ENCODE assay signal across 9 mouse cellular contexts in the genomic region with DNA sequence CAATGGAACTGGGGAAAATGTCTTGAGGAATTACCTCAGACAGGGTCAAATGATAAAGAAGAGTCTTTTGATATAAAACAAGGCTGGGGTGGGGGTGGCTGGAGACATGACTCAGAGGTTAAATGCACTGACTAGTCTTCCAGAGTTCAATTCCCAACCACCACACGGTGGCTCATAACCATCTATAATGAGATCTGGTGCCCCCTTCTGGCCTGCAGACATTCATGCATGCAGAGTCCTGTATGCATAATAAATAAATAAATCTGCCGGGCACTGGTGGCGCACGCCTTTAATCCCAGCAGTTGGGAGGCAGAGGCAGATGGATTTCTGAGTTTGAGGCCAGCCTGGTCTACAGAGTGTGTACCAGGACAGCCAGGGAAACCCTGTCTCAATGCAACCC. TPM values are rescaled to one million over a fixed set of nuclear protein-coding genes. Genes with fewer than 3 reads are reported as not detected.
DNase-seq lines count a peak whose midpoint lies in the region; ATAC-seq and TF ChIP-seq lines count a peak whose summit lies in the region.
"Had no signal": no experiment of that assay in that cellular context is flagged by ENCODE, and none has a peak within 500 bp of the region (broad histone marks: within the 10 kb centered on the region; RNA-seq: fewer than 3 reads in every experiment).

No protein-coding gene starts in this region.

- peak; percentile 46 for TF ChIP-seq CTCF in heart, postnatal 0 days (IDR thresholded peaks at IDR 0.05; ENCODE audit: low read depth)
- TF ChIP-seq CTCF in G1E (IDR thresholded peaks at IDR 0.05; ENCODE audit: low read depth, low read length): peak; percentile 23; the same call in 1 of the 2 replicates

- TF ChIP-seq EP300 in heart, postnatal 0 days (IDR thresholded peaks at IDR 0.05; ENCODE audit: low read depth): no peak

- DNase-seq in heart, postnatal 0 days (ENCODE audit: low spot score): peak; percentile 9
- no peak for DNase-seq in heart, adult 8-10 months (ENCODE audit: low spot score)
- DNase-seq in 3134 (ENCODE audit: extremely low read depth, insufficient read length, low spot score) (peak; percentile 34), G1E (ENCODE audit: low spot score) (no peak)
- DNase-seq in embryonic facial prominence, embryonic 14.5 days (ENCODE audit: low spot score): peak; percentile 9
- peak; percentile 51 for DNase-seq in naive thymus-derived CD4-positive, alpha-beta T cell, adult 2 months (ENCODE audit: low read depth)

- H3K9me3 ChIP-seq in heart, postnatal 0 days (replicated peaks; ENCODE audit: control insufficient read depth, low read length): no peaks in the 10 kb centered on the region
- H3K9me3 ChIP-seq in G1E (replicated peaks): no peaks in the 10 kb centered on the region
- H3K9me3 ChIP-seq in embryonic facial prominence, embryonic 14.5 days (ENCODE audit: control insufficient read depth, low read length): no peaks in the 10 kb centered on the region
- H3K9me3 ChIP-seq in heart, embryonic 12.5 days (replicated peaks): no peaks in the 10 kb centered on the region
- no peaks in the 10 kb centered on the region for H3K9me3 ChIP-seq in heart, embryonic 11.5 days (replicated peaks; ENCODE audit: control insufficient read depth, low read length)

- H3K4me1 ChIP-seq in heart, postnatal 0 days (ENCODE audit: control insufficient read depth, insufficient read depth): 0 out of 2 replicates have a peak, but pooled peaks cover 8% of the 10 kb centered on the region
- peaks cover 11% of the 10 kb centered on the region for H3K4me1 ChIP-seq in G1E (ENCODE audit: insufficient read depth, low read depth, low read length)
- H3K4me1 ChIP-seq in embryonic facial prominence, embryonic 14.5 days (ENCODE audit: control insufficient read depth, insufficient read depth, low read length): no peaks in the 10 kb centered on the region
- peaks cover 9% of the 10 kb centered on the region; the same call in 1 of the 2 replicates for H3K4me1 ChIP-seq in heart, embryonic 12.5 days (replicated peaks)
- no peaks in the 10 kb centered on the region for H3K4me1 ChIP-seq in heart, embryonic 11.5 days (ENCODE audit: control insufficient read depth, insufficient read depth, low read length)

- H3K4me3 ChIP-seq in heart, postnatal 0 days (ENCODE audit: low read depth, low read length): no peak overlapping the region
- no peak overlapping the region for H3K4me3 ChIP-seq in G1E (ENCODE audit: low read depth, low read length)
- no peak overlapping the region for H3K4me3 ChIP-seq in embryonic facial prominence, embryonic 14.5 days (ENCODE audit: low read depth, low read length)
- H3K4me3 ChIP-seq in heart, embryonic 12.5 days: no peak overlapping the region
- no peak overlapping the region for H3K4me3 ChIP-seq in heart, embryonic 11.5 days (ENCODE audit: low read depth, low read length)

- H3K36me3 ChIP-seq in heart, postnatal 0 days (replicated peaks; ENCODE audit: control insufficient read depth, insufficient read depth, low read length): no peaks in the 10 kb centered on the region
- peaks cover 43% of the 10 kb centered on the region for H3K36me3 ChIP-seq in G1E (replicated peaks)
- H3K36me3 ChIP-seq in embryonic facial prominence, embryonic 14.5 days (ENCODE audit: control insufficient read depth, insufficient read depth, low read length): peaks cover 6% of the 10 kb centered on the region; the same call in 1 of the 2 replicates
- no peaks in the 10 kb centered on the region; the same call in 1 of the 2 replicates for H3K36me3 ChIP-seq in heart, embryonic 12.5 days
- H3K36me3 ChIP-seq in heart, embryonic 11.5 days (ENCODE audit: control insufficient read depth, insufficient read depth, low read length): no peaks in the 10 kb centered on the region

- H3K27ac ChIP-seq in heart, postnatal 0 days (ENCODE audit: low read depth): no peak overlapping the region
- no peak overlapping the region for H3K27ac ChIP-seq in embryonic facial prominence, embryonic 14.5 days (replicated peaks; ENCODE audit: low read depth, low read length)
- H3K27ac ChIP-seq in heart, embryonic 12.5 days (ENCODE audit: poor library complexity, severe bottlenecking): no peak overlapping the region
- H3K27ac ChIP-seq in heart, embryonic 11.5 days (ENCODE audit: low read depth, low read length): no peak overlapping the region

- ATAC-seq in heart, postnatal 0 days (ENCODE audit: insufficient read depth, low read depth): no peak
- ATAC-seq in G1E (ENCODE audit: extremely low read depth, insufficient number of reproducible peaks, low FRiP score, poor library complexity, severe bottlenecking): no peak
- ATAC-seq in embryonic facial prominence, embryonic 14.5 days (ENCODE audit: low read depth): no peak
- no peak for ATAC-seq in heart, embryonic 12.5 days (ENCODE audit: insufficient number of reproducible peaks, low FRiP score)
- no peak for ATAC-seq in heart, embryonic 11.5 days (replicated peaks; ENCODE audit: insufficient number of reproducible peaks, low FRiP score, low TSS enrichment)

- no peak overlapping the region for H3K9ac ChIP-seq in heart, postnatal 0 days (replicated peaks; ENCODE audit: low read depth, low read length)
- no peak overlapping the region for H3K9ac ChIP-seq in embryonic facial prominence, embryonic 14.5 days (ENCODE audit: low read depth, low read length)
- no peak overlapping the region for H3K9ac ChIP-seq in heart, embryonic 12.5 days
- H3K9ac ChIP-seq in heart, embryonic 11.5 days (ENCODE audit: low read depth, low read length): no peak overlapping the region

- H3K27me3 ChIP-seq in heart, postnatal 0 days (ENCODE audit: control insufficient read depth, insufficient read depth, low read length): no peaks in the 10 kb centered on the region
- no peaks in the 10 kb centered on the region for H3K27me3 ChIP-seq in G1E (ENCODE audit: insufficient read depth, low read length)
- no peaks in the 10 kb centered on the region for H3K27me3 ChIP-seq in embryonic facial prominence, embryonic 14.5 days (replicated peaks; ENCODE audit: control insufficient read depth, insufficient read depth, low read length)
- no peaks in the 10 kb centered on the region for H3K27me3 ChIP-seq in heart, embryonic 12.5 days (replicated peaks)
- H3K27me3 ChIP-seq in heart, embryonic 11.5 days (ENCODE audit: control insufficient read depth, insufficient read depth, low read length): no peaks in the 10 kb centered on the region

- 65% methylated on average over 4 of the region's 4 CpGs for WGBS in heart, postnatal 0 days
- WGBS in embryonic facial prominence, embryonic 14.5 days: 52% methylated on average over 4 of the region's 4 CpGs
- WGBS in heart, embryonic 12.5 days: 59% methylated on average over 4 of the region's 4 CpGs
- WGBS in heart, embryonic 11.5 days (ENCODE audit: insufficient replicate concordance): 54% methylated on average over 4 of the region's 4 CpGs

- no peak overlapping the region for H3K4me2 ChIP-seq in heart, postnatal 0 days (ENCODE audit: low read depth, low read length)
- no peak overlapping the region for H3K4me2 ChIP-seq in embryonic facial prominence, embryonic 14.5 days (ENCODE audit: low read depth, low read length)
- no peak overlapping the region for H3K4me2 ChIP-seq in heart, embryonic 12.5 days
- no peak overlapping the region for H3K4me2 ChIP-seq in heart, embryonic 11.5 days

RNA-seq across cellular contexts. Expression of gene Tsacc, which starts 4.8 kb away (rescaled TPM):
- 21.5 and 30.3 TPM in 2 replicates for total RNA-seq in heart, postnatal 0 days (2014; rRNA removed; ENCODE audit: low replicate concordance)
- 14.3 and 16.7 TPM in 2 replicates for polyA plus RNA-seq in heart, postnatal 0 days (2015; fragmentation: Nextera tagmentation; extraction: Ambion mirVana)
- total RNA-seq in heart, adult 8-10 months (2022): 10 to 100 TPM in 1 of 4 experiments, 1 to 10 TPM in 3; 5.6 to 12.0 (median 7.5) TPM
- total RNA-seq in G1E (2014; fragmentation: Nextera tagmentation) (11.5 and 17.6 TPM in 2 replicates), G1E (2017) (6.3 and 13.9 TPM in 2 replicates)
- 0.74 and 1.1 TPM in 2 replicates for polyA plus RNA-seq in G1E (2012)
- polyA plus RNA-seq in embryonic facial prominence, embryonic 14.5 days (2014; fragmentation: Nextera tagmentation; extraction: Ambion mirVana): 9.8 and 11.1 TPM in 2 replicates
- polyA plus RNA-seq in heart, embryonic 12.5 days (2016; fragmentation: Nextera tagmentation; extraction: Ambion mirVana): 12.7 and 15.0 TPM in 2 replicates
- polyA plus RNA-seq in heart, embryonic 11.5 days (2014; fragmentation: Nextera tagmentation; extraction: Ambion mirVana): 12.8 and 14.9 TPM in 2 replicates

RNA-seq across cellular contexts. Expression of gene Cct3, which starts 4.9 kb away (rescaled TPM):
- 187 and 208 TPM in 2 replicates for total RNA-seq in heart, postnatal 0 days (2014; rRNA removed; ENCODE audit: low replicate concordance)
- 254 and 256 TPM in 2 replicates for polyA plus RNA-seq in heart, postnatal 0 days (2015; fragmentation: Nextera tagmentation; extraction: Ambion mirVana)
- total RNA-seq in heart, adult 8-10 months (2022): 100 to 1,000 TPM; 146 to 187 (median 164) TPM
- total RNA-seq in G1E (2014; fragmentation: Nextera tagmentation) (213 and 234 TPM in 2 replicates), G1E (2017) (292 and 314 TPM in 2 replicates)
- 27.9 and 28.7 TPM in 2 replicates for polyA plus RNA-seq in G1E (2012)
- 492 and 493 TPM in 2 replicates for polyA plus RNA-seq in embryonic facial prominence, embryonic 14.5 days (2014; fragmentation: Nextera tagmentation; extraction: Ambion mirVana)
- 426 and 439 TPM in 2 replicates for polyA plus RNA-seq in heart, embryonic 12.5 days (2016; fragmentation: Nextera tagmentation; extraction: Ambion mirVana)
- polyA plus RNA-seq in heart, embryonic 11.5 days (2014; fragmentation: Nextera tagmentation; extraction: Ambion mirVana): 491 and 516 TPM in 2 replicates

RNA-seq across cellular contexts. Expression of gene Gm38392, which starts 5.0 kb away (rescaled TPM):
- not detected in 2 replicates for total RNA-seq in heart, postnatal 0 days (2014; rRNA removed; ENCODE audit: low replicate concordance)
- polyA plus RNA-seq in heart, postnatal 0 days (2015; fragmentation: Nextera tagmentation; extraction: Ambion mirVana): 0.16 TPM in 1 of 2 replicates, not detected in the other
- total RNA-seq in heart, adult 8-10 months (2022): under 1 TPM in 3 of 4 experiments, not detected in 1; 0.25 to 0.44 (median 0.29) TPM
- total RNA-seq in G1E (2014; fragmentation: Nextera tagmentation) (not detected in 2 replicates), G1E (2017) (not detected in 2 replicates)
- not detected in 2 replicates for polyA plus RNA-seq in G1E (2012)
- not detected in 2 replicates for polyA plus RNA-seq in embryonic facial prominence, embryonic 14.5 days (2014; fragmentation: Nextera tagmentation; extraction: Ambion mirVana)
- not detected in 2 replicates for polyA plus RNA-seq in heart, embryonic 12.5 days (2016; fragmentation: Nextera tagmentation; extraction: Ambion mirVana)
- 0.31 TPM in 1 of 2 replicates, not detected in the other for polyA plus RNA-seq in heart, embryonic 11.5 days (2014; fragmentation: Nextera tagmentation; extraction: Ambion mirVana)
- total RNA-seq: neutrophil, adult 5-6 weeks had no signal

RNA-seq across cellular contexts. Expression of gene Glmp, which starts 32.9 kb away (rescaled TPM):
- 75.1 and 156 TPM in 2 replicates for total RNA-seq in heart, postnatal 0 days (2014; rRNA removed; ENCODE audit: low replicate concordance)
- polyA plus RNA-seq in heart, postnatal 0 days (2015; fragmentation: Nextera tagmentation; extraction: Ambion mirVana): 129 and 143 TPM in 2 replicates
- total RNA-seq in heart, adult 8-10 months (2022): 10 to 100 TPM; 74.5 to 85.8 (median 82.1) TPM
- 119 and 123 TPM in 2 replicates for total RNA-seq in G1E (2014; fragmentation: Nextera tagmentation)
- 65.7 and 89.1 TPM in 2 replicates for total RNA-seq in G1E (2017)
- polyA plus RNA-seq in G1E (2012): 31.4 and 67.5 TPM in 2 replicates
- 127 and 131 TPM in 2 replicates for polyA plus RNA-seq in embryonic facial prominence, embryonic 14.5 days (2014; fragmentation: Nextera tagmentation; extraction: Ambion mirVana)
- 167 and 172 TPM in 2 replicates for polyA plus RNA-seq in heart, embryonic 12.5 days (2016; fragmentation: Nextera tagmentation; extraction: Ambion mirVana)
- polyA plus RNA-seq in heart, embryonic 11.5 days (2014; fragmentation: Nextera tagmentation; extraction: Ambion mirVana): 106 and 118 TPM in 2 replicates

RNA-seq across cellular contexts. Expression of gene Rhbg, which starts 37.5 kb away (rescaled TPM):
- total RNA-seq in heart, postnatal 0 days (2014; rRNA removed; ENCODE audit: low replicate concordance): 0.19 TPM in 1 of 2 replicates, not detected in the other
- not detected in 2 replicates for polyA plus RNA-seq in heart, postnatal 0 days (2015; fragmentation: Nextera tagmentation; extraction: Ambion mirVana)
- total RNA-seq in heart, adult 8-10 months (2022): not detected
- not detected in 2 replicates for total RNA-seq in G1E (2014; fragmentation: Nextera tagmentation)
- not detected in 2 replicates for total RNA-seq in G1E (2017)
- polyA plus RNA-seq in G1E (2012): not detected in 2 replicates
- 4.1 and 7.6 TPM in 2 replicates for polyA plus RNA-seq in embryonic facial prominence, embryonic 14.5 days (2014; fragmentation: Nextera tagmentation; extraction: Ambion mirVana)
- 0.19 TPM in 1 of 2 replicates, not detected in the other for polyA plus RNA-seq in heart, embryonic 12.5 days (2016; fragmentation: Nextera tagmentation; extraction: Ambion mirVana)
- 0.10 TPM in 1 of 2 replicates, not detected in the other for polyA plus RNA-seq in heart, embryonic 11.5 days (2014; fragmentation: Nextera tagmentation; extraction: Ambion mirVana)
- total RNA-seq: neutrophil, adult 5-6 weeks had no signal

Comparison
In these comparisons a context has a peak if more than half of its experiments do, and no peak if none do; other contexts are left out.
1. DNase-seq: peak in heart, postnatal 0 days (single experiment), 3134 (single experiment), embryonic facial prominence, embryonic 14.5 days (single experiment) and naive thymus-derived CD4-positive, alpha-beta T cell, adult 2 months (single experiment); none in heart, adult 8-10 months (single experiment) and G1E (single experiment).